Mouse (Mus musculus): ENCODE data around the gene Slc25a26.

Slc25a26 gene

GRCm38 (mm10) chr6:94601101-94601500, 101.0 kb downstream of the Slc25a26 start:
- DNase-seq (ENCODE audit: low spot score) = no peak

- DNase-seq (ENCODE audit: low spot score) = no peak
Observed at GRCm38 (mm10) chr6:94601811-94602210, 101.7 kb downstream of the Slc25a26 start.

GRCm38 (mm10) chr6:94604072-94604471, 103.9 kb downstream of the Slc25a26 start:
- no peak for DNase-seq (ENCODE audit: low spot score)

GRCm38 (mm10) chr6:94604546-94604945, 104.4 kb downstream of the Slc25a26 start:
- no peak for DNase-seq (ENCODE audit: low spot score)

GRCm38 (mm10) chr6:94613235-94613895, 113.2 kb downstream of the Slc25a26 start:
- no peak for DNase-seq (ENCODE audit: low spot score)

GRCm38 (mm10) chr6:94614346-94614745, 114.2 kb downstream of the Slc25a26 start:
- no peak for DNase-seq (ENCODE audit: low spot score)

- no peak for DNase-seq (ENCODE audit: low spot score)
Observed at GRCm38 (mm10) chr6:94615936-94616335, 115.8 kb downstream of the Slc25a26 start.

- DNase-seq (ENCODE audit: low spot score) = no peak
Observed at GRCm38 (mm10) chr6:94618671-94619070, 118.5 kb downstream of the Slc25a26 start.

- DNase-seq (ENCODE audit: low spot score) = no peak
Observed at GRCm38 (mm10) chr6:94620287-94620686, 120.2 kb downstream of the Slc25a26 start.

GRCm38 (mm10) chr6:94620801-94621301, 120.7 kb downstream of the Slc25a26 start:
- DNase-seq (ENCODE audit: low spot score) = no peak

GRCm38 (mm10) chr6:94622983-94623382, 122.9 kb downstream of the Slc25a26 start:
- no peak for DNase-seq (ENCODE audit: low spot score)

GRCm38 (mm10) chr6:94624543-94624942, 124.4 kb downstream of the Slc25a26 start:
- no peak for DNase-seq (ENCODE audit: low spot score)

- DNase-seq (ENCODE audit: low spot score) = no peak
Observed at GRCm38 (mm10) chr6:94625896-94626295, 125.8 kb downstream of the Slc25a26 start.

GRCm38 (mm10) chr6:94626807-94627206, 126.7 kb downstream of the Slc25a26 start:
- no peak for DNase-seq (ENCODE audit: low spot score)

GRCm38 (mm10) chr6:94627714-94628595, 127.8 kb downstream of the Slc25a26 start:
- no peak for DNase-seq (ENCODE audit: low spot score)

- no peak for DNase-seq (ENCODE audit: low spot score)
Observed at GRCm38 (mm10) chr6:94628787-94629186, 128.7 kb downstream of the Slc25a26 start.

GRCm38 (mm10) chr6:94631051-94631778, 131.1 kb downstream of the Slc25a26 start:
- DNase-seq (ENCODE audit: low spot score) = no peak

- DNase-seq (ENCODE audit: low spot score) = no peak
Observed at GRCm38 (mm10) chr6:94631779-94632082, 131.6 kb downstream of the Slc25a26 start.

GRCm38 (mm10) chr6:94634274-94634673, 134.1 kb downstream of the Slc25a26 start:
- DNase-seq (ENCODE audit: low spot score) = no peak

- no peak for DNase-seq (ENCODE audit: low spot score)
Observed at GRCm38 (mm10) chr6:94634710-94635109, 134.6 kb downstream of the Slc25a26 start.

GRCm38 (mm10) chr6:94635343-94635742, 135.2 kb downstream of the Slc25a26 start:
- no peak for DNase-seq (ENCODE audit: low spot score)

GRCm38 (mm10) chr6:94637024-94637434, 136.9 kb downstream of the Slc25a26 start:
- no peak for DNase-seq (ENCODE audit: low spot score)

- no peak for DNase-seq (ENCODE audit: low spot score)
Observed at GRCm38 (mm10) chr6:94640297-94640696, 140.2 kb downstream of the Slc25a26 start.
